Mouse (Mus musculus) T-helper 17 cell (primary cell): ENCODE measurements at regions not wholly inside any gene's neighbourhood (a gene's known extent, or its start where the extent isn't known, plus 50 kb on each side); places are given as distances from the start of the nearest gene placed in this dataset.

ENCODE experiments used
- in situ Hi-C, 2 experiments: fragments of 300-600 bp; cut with MboI, MseI; formaldehyde crosslinking; loops; 1 replicate in 1 of 2; 2 replicates in 1 of 2; pipeline ENCODE4 v1.15.1; 2025; ENCODE audit warnings: high pct_unique_total_duplicates in 2 of 2

DNA sequence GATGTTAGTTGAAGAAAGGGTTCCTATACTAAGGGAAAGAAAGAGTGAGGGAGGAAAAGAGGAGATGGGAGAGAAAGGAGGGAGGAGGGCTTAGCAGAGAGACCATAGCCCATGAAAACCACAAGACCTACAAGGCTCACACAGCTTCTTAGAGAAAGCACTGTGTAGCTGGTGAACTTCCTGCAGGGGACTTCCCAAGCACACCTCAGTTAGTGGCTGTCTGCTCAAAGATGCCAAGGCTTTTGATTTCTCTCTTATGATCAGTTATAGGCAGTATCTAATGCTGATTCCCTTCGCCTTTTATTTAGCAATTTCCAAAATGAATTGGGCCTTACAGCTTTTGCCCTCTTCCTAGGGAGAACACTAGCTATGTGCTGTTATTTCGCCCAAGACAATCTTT is 90.0 kb upstream of the Bach2 start:
- in situ Hi-C loops: loop anchor here (5.0 to 10.0 kb wide), 2 partner anchors 84 to 1846 kb away; no protein-coding TSS in a partner anchor

DNA sequence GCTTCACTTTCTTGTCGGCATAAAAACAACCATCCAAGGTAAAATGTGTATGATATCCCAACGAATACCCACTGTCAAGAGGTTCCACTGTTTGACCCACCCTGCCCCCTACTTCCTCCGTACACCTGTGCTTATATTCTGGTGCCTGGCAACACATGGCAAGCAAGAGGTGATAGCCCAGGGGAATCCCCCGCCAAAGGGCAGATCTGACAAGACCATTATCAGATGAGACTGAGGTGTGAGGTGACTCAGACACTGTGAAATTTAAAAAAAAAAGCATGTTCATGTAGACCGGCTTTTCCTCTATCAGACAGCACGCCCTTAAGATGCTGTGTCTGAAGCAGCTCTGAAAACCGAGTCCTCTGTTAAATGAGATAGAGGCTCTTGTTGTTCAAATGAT is 89.4 kb upstream of the Bach2 start:
- in situ Hi-C loops: loop anchor here (5.0 to 10.0 kb wide), 2 partner anchors 83 to 1846 kb away; no protein-coding TSS in a partner anchor

DNA sequence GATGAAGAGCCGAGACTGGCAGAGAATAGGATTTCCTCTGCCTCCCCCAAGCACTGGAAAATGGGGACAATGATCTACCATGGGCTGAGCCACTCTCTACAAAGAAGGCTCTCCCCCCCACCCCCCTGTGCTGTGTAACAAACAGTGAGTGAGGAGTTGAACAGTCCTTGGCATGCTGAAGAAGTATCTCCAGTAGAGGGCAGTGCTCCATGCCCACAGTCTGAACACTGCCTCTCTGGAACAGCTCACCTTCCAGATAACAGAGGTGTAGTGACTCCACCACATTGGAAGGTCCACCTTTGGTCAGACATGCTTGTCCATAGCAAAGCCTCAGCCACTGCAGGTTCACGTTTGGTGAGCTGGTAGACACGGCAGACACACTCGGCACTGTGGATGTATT is 85.2 kb upstream of the Bach2 start:
- in situ Hi-C loops: no loop called here

DNA sequence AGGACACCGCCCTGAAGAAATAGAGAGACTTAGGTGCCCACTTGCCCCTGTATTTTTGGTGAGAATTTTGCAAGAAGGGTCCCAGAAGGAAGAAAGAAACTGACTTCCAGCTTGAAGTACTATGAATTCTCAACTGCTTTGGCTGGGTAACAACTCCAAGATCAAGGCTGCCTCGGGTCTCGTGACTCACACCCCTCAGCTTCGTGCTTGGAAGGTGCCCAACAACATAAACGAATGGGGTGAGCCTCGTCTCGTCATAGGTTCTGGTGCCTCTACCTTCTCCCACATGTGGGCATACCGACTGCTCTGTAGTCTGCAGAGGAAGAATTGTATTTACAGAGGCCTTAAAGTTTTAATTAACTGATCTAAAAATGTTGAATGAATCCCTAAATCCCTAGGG is 81.6 kb upstream of the Bach2 start:
- in situ Hi-C loops: no loop called here

DNA sequence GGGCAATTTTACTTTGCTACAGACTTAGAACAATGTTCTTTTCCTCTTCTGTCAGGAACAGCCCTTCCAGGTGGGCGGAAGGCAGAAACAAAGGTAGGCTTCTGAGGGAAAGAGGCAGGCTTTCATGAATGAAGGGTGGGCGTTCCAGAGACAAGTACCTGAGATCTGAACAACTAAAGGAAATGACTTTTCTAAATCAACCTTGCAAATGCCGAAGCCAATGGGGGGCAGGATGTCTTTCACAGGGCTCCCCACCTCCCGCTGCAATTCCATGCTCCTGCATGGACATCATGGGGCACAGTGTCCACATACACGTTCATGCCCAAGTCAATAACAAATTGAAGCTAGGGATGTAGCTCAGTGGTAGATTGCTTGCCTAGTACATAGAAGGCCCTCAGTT is 80.2 kb upstream of the Bach2 start:
- in situ Hi-C loops: no loop called here

DNA sequence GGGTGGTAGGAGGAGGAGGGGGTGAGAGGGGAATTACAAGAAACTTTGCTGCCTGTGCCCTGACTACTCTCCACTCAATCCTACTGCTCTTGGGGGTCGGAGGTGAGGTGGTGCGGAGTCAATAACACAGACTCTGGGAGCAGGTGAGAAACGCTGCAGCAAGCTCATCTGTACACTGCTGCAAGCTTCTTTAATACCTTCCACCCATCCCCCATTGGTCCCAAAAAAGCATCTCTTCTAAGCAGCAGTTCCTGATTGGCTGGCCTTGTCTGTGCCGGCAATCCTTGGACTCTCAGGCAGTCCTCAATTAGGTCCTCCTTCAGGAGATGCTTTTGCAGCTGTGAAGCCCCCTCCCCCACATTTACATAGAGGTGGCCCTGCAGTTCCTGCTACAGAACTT is 79.7 kb upstream of the Bach2 start:
- in situ Hi-C loops: no loop called here

DNA sequence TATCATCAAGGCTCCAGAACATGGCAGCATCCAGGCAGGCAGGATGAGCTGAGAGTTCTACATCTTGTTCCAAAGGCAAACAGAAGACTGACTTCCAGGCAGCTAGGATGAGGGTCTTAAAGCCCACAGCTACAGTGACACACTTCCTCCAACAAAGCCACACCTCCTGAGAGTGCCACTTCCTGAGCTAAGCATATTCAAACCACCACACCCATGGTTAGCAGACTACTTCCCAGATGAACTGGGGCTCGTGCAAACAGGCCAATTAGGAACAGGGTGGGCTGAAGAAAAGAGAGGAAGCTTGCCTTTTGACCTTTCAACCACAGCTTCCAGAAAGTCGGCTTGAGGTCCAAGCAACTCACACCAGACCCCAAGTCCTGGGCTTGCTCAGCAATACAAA is 77.8 kb upstream of the Bach2 start:
- in situ Hi-C loops: loop anchor here in 1 of 2 experiments (5.0 kb wide), 1 partner anchor 81 kb away; no protein-coding TSS in a partner anchor

DNA sequence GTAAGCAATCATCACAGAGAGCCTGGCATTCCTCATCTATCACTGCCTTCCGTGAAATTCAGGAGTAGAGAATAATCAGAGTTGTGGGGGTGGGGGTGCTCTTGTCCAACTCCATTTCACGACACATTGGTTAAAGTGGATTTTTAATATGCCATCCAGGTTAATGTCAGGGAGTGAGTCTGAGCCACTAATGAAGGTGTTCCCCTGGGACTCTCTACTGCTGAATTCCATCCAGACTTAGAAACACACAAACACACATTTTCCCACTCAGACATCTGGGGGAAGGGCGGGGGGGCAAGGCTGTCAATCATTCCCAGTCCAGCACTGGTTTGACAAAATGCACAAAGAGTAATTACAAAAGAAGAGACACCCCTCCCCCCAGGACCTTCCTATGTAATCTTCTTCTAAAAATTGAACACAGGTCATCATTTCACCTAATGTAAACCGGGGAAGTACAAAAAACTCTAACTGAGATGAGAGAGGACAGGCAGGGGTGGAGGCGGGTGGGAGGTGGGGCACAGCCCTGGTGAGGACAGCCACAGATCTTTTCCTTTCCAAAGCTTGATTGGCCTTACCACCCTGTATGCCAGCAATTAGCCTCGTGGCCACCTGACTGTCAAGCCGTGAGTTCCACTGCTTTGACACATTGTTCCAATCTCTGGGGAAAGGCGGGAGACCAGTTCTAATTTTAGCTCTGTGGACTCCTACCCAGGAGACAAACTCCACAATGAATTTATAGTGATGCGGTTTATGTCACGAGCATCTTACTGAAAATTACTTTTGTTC is 76.5 kb upstream of the Bach2 start:
- in situ Hi-C loops: loop anchor here in 1 of 2 experiments (5.0 kb wide), 1 partner anchor 80 kb away; no protein-coding TSS in a partner anchor

DNA sequence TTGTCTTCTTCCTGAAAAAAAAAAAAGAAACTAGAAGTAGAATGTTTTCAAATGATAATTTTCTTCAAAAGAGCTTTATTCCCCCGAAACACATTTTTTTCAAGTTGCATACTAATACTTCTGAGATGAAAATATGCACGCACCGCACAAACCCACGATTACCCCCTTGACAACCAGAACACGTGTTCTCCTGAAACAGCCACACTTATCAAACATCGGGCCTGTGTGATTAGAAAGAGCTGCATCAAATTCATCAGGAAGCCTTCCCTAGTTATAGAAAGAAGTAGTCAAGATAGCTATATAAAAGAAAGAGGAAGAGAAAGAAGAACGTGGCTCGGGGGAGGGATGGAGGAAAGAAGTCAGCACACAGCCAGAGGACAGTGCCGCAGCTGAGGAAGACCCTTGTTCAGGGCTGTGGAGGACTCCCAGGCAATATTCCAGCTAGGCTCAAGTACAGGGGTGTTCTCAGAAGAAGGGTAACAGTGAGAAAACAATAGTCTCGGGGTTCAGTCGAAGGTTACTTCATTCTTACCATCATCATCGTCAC is 75.8 kb upstream of the Bach2 start:
- in situ Hi-C loops: loop anchor here in 1 of 2 experiments (5.0 kb wide), 1 partner anchor 80 kb away; no protein-coding TSS in a partner anchor

DNA sequence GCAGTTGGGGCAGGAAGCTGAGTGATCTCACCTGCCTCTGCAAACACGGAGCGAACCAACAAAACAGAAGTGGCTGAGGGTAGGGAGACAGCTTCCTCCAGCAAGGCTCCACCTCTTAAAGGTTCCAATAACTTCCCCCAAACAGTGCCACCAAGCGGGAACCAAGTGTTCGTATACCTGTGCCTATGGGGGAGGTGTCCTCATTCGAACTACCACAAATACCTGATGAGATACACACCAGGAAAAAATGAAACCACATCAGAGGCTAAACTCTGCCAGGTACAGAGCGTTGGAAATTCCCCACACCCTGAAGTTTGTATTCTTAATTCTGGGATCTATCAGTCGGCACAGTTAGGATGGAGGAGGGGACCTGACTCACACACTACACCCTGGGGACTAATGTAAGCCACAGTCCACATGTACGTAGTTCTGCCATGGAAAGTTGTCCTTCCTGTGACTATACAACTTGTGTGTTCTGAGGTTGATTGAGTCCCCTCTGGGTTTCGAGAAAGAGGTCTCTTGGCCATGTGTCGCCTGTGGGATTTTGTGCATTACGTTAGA is 74.4 kb upstream of the Bach2 start:
- in situ Hi-C loops: loop anchor here in 1 of 2 experiments (5.0 kb wide), 1 partner anchor 78 kb away; no protein-coding TSS in a partner anchor

DNA sequence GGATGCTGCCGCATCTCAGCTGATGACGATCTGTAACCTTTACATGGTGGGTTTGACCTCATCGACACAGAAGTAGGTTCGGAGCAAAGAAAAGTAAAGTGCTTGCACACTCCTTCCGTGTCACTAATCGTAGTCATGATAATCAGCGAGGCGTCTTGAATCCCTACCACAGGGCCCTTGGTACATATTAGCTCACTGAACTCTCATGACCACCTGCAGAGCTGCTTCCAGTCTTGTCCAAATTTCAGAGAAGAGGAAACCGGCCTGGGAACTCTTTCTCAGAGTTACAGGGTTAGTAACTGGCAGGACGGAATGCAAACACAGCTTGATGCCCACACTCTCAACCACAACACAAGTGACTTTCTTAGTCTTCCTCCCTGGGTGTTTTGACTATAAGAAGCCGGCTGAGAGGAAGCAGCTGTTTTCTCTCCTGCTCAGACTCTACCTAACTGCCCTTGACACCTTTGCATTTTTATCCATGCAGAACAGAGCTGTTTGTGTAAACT is 73.8 kb upstream of the Bach2 start:
- in situ Hi-C loops: loop anchor here in 1 of 2 experiments (5.0 kb wide), 1 partner anchor 78 kb away; no protein-coding TSS in a partner anchor

DNA sequence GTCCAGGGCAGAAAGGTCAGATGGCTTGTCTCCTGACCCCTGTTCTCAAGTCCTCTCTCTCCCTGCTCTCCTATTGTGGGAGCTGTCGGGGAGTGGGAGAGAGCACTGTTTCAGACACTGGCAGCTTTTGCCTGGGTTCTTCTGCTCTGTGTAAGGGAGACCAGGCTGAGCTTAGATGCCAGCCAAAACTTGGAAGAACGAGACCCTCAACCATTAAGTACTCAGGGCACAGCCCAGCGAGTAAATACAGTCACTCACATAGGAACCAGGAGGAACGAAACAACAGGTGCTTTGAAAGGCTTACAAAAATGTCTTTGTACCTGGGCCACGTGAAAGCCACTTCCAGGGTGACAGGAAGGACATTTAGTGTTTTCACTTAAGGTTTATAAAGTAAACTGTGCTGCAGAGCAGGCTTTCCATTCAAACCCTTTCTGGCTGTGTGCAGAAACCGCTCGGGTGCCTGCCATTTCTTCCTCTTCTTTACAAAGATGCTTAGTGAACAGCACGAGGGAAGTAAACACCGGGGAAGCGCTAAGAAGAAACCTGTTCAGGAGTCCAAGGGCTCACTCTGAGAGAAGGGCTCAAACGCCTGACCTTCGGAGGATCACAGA is 72.6 kb upstream of the Bach2 start:
- in situ Hi-C loops: no loop called here

DNA sequence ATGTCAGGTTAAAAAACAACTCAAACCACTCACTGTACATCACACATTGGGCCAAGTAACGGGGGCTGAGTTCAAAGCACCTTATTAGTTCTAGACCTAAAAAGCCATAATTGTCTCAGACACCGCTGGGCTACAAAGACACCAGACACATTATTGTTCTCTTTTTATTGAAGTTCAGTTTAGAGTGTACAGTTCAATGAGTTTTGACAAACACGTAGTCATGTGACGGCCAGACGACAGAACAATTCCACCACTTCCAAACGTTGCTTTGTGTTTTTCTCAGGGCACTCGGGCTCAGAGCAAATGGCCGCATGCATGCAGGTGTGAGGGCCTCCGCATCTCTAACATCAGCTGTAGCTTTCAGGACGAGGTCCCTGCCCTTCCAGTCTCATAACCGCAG is 71.5 kb upstream of the Bach2 start:
- in situ Hi-C loops: no loop called here

DNA sequence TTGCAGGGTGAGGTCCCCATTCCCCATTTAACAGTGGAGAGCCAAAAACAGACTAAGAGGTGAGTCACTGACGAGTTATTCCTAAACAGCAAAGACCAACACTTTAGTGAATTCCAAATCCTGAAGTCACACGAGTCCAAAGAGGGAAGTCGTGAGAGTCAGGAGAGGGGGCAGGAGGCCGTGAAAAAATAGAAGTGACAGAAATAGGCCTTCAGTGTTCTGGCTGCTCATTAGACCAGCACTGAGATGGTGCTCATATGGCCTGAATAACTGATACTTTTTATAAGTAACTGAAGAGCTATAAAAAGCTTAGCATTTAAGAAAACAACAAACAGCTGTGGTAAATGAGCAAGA is 68.5 kb upstream of the Bach2 start:
- in situ Hi-C loops: no loop called here

DNA sequence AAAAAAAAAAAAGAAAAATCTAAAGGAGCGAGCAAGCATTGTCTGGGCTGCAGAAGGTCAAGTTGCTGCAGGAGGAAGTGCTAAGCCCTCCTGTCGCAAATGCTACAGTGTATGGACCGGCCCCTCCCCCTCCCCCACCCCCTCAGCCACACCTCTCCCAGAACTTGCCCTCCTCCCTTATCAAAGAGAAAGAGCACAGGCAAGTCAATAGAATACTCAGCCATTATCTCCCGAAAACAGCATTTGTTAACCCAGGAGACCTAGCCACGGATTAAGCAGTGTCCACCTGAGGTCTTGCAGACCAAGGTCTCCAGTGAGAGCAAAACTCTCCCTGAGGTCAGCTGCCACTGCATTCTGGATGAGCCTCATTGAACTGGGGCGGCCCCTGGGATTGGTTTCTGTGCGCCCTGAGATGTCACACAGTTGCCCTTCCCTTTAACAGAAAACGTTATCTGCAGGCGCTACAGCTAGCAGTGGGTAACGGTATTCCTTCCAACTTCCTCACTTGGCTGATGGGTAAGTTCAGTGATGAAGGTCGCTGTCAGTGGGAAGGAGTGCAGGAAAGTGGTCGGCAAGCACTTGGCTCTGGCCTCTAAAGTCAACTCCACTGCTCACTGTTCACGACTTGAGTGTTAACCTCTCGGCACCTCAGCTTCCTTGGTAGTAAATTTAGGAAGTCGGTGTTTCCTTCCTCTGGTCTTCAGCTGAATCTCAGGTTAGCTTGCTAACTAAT is 68.0 kb upstream of the Bach2 start:
- in situ Hi-C loops: no loop called here

DNA sequence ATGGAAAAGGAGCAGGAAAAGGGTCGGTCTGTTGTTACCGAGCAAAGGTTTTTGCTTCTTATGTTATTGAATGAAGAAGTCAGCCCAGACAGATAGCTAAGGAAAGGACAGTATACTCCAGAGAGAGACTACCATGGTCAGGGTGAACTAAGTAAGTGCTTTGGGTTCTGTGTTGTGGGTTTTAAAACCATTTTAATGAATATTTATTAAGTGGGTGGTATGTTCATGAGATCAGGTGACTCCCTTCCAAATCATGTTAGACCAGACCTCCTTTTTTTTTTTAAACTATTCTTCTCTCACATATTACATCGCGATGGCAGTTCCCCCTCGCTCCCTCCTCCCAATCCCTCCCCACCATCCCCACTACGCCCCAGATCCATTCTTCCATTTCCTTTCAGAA is 67.3 kb upstream of the Bach2 start:
- in situ Hi-C loops: no loop called here

DNA sequence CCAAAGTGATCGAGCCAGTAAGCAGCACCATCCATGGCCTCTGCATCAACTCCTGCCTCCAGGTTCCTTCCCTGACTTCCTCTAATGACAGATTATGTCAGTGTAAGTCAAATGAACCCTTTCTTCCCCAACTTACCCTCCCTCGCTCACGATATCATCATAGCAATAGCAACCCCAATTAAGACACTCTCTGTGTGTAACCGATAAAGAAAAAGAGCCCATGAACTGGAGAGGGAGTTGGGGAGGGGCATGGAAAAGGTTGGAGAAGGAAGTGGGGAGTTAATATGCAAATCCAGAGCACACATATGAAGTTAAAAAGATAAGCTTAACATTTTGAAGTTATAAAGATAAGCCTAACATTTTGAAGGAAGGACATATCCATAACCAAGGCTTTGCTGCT is 65.6 kb upstream of the Bach2 start:
- in situ Hi-C loops: no loop called here

DNA sequence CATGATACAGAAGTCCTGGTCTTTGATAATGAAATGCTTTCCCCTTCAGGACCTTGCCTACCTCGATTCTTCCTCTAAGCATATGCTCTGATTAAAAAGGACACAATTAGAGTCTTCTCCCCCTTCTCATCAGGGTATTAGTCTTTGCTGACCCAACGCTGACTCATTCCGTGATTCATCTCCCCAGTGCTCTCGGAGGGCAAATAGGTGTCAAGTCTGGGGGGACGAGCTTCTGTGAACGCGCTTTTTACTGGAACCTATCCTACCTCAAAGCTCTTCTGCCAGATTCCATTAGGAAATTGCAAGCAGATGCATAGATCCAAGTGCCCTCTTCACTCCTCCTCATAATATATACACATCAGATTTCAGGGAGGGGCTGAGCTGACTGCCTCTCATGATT is 63.8 kb upstream of the Bach2 start:
- in situ Hi-C loops: no loop called here

DNA sequence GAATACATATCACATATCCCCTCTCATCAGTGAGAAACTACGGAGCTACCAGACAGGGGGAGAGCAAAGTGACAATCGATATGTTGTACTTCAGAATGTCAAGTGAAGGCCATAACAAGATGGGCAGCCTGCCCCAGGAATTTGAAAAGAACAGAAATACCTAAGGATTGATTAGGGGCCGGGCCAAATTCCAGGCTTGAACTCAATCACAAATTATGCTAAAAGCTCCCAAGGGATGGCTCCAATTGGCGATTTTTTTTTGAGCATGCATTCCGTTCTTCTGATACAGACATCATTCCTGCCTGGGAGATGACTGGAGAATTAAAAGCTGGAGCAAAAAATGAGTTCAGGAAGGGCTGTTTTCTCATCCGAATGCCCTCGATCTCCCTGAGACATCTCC is 63.4 kb upstream of the Bach2 start:
- in situ Hi-C loops: no loop called here

DNA sequence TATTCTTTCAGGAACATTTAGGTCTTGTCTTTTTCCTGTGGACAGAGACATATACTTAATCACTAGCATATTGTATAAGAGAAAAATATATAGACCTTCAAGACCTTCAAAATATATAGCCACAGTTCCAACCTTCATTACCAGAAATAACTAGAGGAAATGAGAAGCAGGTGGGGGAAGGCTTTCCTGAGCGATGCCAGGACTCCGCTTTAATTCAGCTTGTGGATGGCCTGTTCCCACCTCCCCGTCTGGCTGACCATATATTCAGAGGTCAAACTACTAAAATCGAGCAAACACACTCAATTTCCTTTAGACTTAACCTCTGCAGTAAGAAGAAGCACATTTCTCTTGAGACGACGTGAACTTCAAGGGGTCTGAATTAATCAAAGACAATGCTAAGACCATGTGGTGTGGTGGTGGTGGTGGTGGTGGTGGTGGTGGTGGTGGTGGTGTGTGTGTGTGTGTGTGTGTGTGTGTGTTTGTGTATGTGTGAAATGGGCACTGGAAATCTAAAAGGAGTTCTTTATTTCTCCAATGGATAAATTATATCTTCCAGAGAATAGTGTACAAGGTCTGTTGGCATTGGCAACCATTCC is 62.7 kb upstream of the Bach2 start:
- in situ Hi-C loops: no loop called here
